Mouse (Mus musculus): ENCODE data around the gene Cxcr6. TPM values are rescaled to one million over a fixed set of nuclear protein-coding genes. Genes with fewer than 3 reads are reported as not detected.

Gene Cxcr6
- 0.27 TPM in 1 of 4 replicates, not detected in the others for total RNA-seq (2023; ENCODE audit: inconsistent age)

GRCm38 (mm10) chr9:123806267-123806666 lies at the start of gene Cxcr6:
Gene Cxcr6 (plus strand): TSS chr9:123806475.

GRCm38 (mm10) chr9:123851713-123852448 lies 45.6 kb downstream of the Cxcr6 start, which contains the start of gene Fyco1:
Gene Fyco1 (minus strand): TSS chr9:123851899.

Other genes starting within 250 kb of the Cxcr6 start
- gene Slc6a20b, start 173.9 kb upstream of the Cxcr6 start, total RNA-seq (2023; ENCODE audit: inconsistent age) = not detected in 4 replicates
- gene Ccr9, start 128.0 kb upstream of the Cxcr6 start, total RNA-seq (2023; ENCODE audit: inconsistent age) = 0.58 to 1.3 TPM (median 1.2 TPM) in 4 replicates
- gene Slc6a20a, start 127.6 kb upstream of the Cxcr6 start, total RNA-seq (2023; ENCODE audit: inconsistent age) = not detected in 4 replicates
- 197 to 249 TPM (median 240 TPM) in 4 replicates for gene Lztfl1, start 88.8 kb upstream of the Cxcr6 start, total RNA-seq (2023; ENCODE audit: inconsistent age)
- gene Fyco1, start 45.4 kb downstream of the Cxcr6 start, total RNA-seq (2023; ENCODE audit: inconsistent age) = 37.9 to 46.3 TPM (median 41.0 TPM) in 4 replicates
- gene Xcr1, start 55.6 kb downstream of the Cxcr6 start, total RNA-seq (2023; ENCODE audit: inconsistent age) = 0.10 to 0.22 TPM in 2 of 4 replicates, not detected in the others
- 1.6 to 2.8 TPM (median 2.3 TPM) in 4 replicates for gene Ccr1, start 162.2 kb downstream of the Cxcr6 start, total RNA-seq (2023; ENCODE audit: inconsistent age)
- not detected in 4 replicates for gene Ccr1l1, start 171.9 kb downstream of the Cxcr6 start, total RNA-seq (2023; ENCODE audit: inconsistent age)
- 0.74 to 1.6 TPM (median 1.0 TPM) in 4 replicates for gene Ccr3, start 215.5 kb downstream of the Cxcr6 start, total RNA-seq (2023; ENCODE audit: inconsistent age)